Mouse (Mus musculus) retina, postnatal 7 days (tissue): ENCODE measurements around the gene D17Wsu92e.

Source experiments
- DNase-seq: peaks from one replicate; pipeline ENCODE4 v3.0.0-alpha.2; 2012; ENCODE audit warnings: low read depth, low spot score

D17Wsu92e gene

DNA sequence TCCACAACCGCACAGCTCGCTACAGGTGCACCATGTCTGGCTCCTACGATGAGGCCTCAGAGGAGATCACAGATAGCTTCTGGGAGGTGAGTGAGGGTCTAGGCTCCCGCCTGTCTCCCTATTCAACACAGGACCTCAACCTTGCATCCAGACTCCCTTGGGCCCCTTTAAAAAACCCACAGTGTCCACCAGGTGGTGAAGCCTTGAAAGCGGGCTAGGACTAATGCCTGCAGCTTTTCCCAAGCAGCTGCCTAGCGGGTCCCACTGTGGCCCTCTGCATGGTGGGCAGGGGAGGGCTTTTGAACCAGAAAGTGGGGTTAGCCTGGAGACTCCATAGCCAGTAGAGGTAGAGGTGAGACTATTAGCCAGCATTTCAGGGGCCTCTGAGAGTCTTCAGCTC is 118.6 kb downstream of the D17Wsu92e start:
- no peak for DNase-seq
